Comparison of ENCODE assay signal across 8 mouse cellular contexts in genomic region chr15:83099533-83100331, GRCm38 (mm10). TPM values are rescaled to one million over a fixed set of nuclear protein-coding genes. Genes with fewer than 3 reads are reported as not detected.
DNase-seq lines count a peak whose midpoint lies in the region; ATAC-seq and TF ChIP-seq lines count a peak whose summit lies in the region.

No protein-coding gene starts in this region.

- no peak for TF ChIP-seq POLR2A in olfactory bulb, adult 2 months (IDR thresholded peaks at IDR 0.05; ENCODE audit: insufficient read depth, low read depth, low read length)

- H3K9me3 ChIP-seq in heart, embryonic 14.5 days (ENCODE audit: control insufficient read depth, low read length): no peaks in the 10 kb centered on the region
- no peaks in the 10 kb centered on the region for H3K9me3 ChIP-seq in kidney, postnatal 0 days (replicated peaks; ENCODE audit: low read length)
- no peaks in the 10 kb centered on the region for H3K9me3 ChIP-seq in lung, embryonic 16.5 days (ENCODE audit: control insufficient read depth, low read length)

- H3K27ac ChIP-seq in heart, embryonic 14.5 days (replicated peaks in 1 of 2; ENCODE audit: control insufficient read depth in 1 of 2, insufficient read depth in 1 of 2, low read depth in 2 of 2, low read length in 2 of 2): peak overlapping the region; percentile 48 to 81
- peak overlapping the region; percentile 76; the same call in 1 of the 2 replicates for H3K27ac ChIP-seq in kidney, postnatal 0 days
- peak overlapping the region; percentile 71 for H3K27ac ChIP-seq in lung, embryonic 16.5 days (ENCODE audit: low read length)
- H3K27ac ChIP-seq in olfactory bulb, adult 2 months (ENCODE audit: insufficient read depth, low read depth, low read length): no peak overlapping the region

- H3K4me1 ChIP-seq in heart, embryonic 14.5 days (ENCODE audit: control insufficient read depth in 2 of 2, insufficient read depth in 2 of 2, low read length in 2 of 2): peaks cover 9 to 18% of the 10 kb centered on the region in 2 experiments
- peaks cover 8% of the 10 kb centered on the region; the same call in 1 of the 2 replicates for H3K4me1 ChIP-seq in kidney, postnatal 0 days (replicated peaks; ENCODE audit: insufficient read depth, low read length)
- H3K4me1 ChIP-seq in lung, embryonic 16.5 days (replicated peaks; ENCODE audit: control insufficient read depth, insufficient read depth, low read length): peaks cover 14% of the 10 kb centered on the region
- H3K4me1 ChIP-seq in olfactory bulb, adult 2 months (ENCODE audit: control insufficient read depth, insufficient read depth, low read length): peaks cover 14% of the 10 kb centered on the region

- peak; percentile 96 for ATAC-seq in erythroblast, adult 5-6 weeks (replicated peaks; ENCODE audit: low FRiP score, poor library complexity, severe bottlenecking)
- ATAC-seq in heart, embryonic 14.5 days (ENCODE audit: insufficient number of reproducible peaks, insufficient read depth, low FRiP score, low read depth): peak; percentile 84
- ATAC-seq in kidney, postnatal 0 days (replicated peaks; ENCODE audit: low FRiP score, low read depth): peak; percentile 92
- peak; percentile 97 for ATAC-seq in lung, embryonic 16.5 days (ENCODE audit: low read depth)

- peak overlapping the region; percentile 91 for H3K9ac ChIP-seq in heart, embryonic 14.5 days (ENCODE audit: low read length)
- H3K9ac ChIP-seq in kidney, postnatal 0 days (ENCODE audit: low read depth, low read length): peak overlapping the region; percentile 86
- H3K9ac ChIP-seq in lung, embryonic 16.5 days (ENCODE audit: low read length): peak overlapping the region; percentile 95

- peak overlapping the region; percentile 84 for H3K4me2 ChIP-seq in heart, embryonic 14.5 days (ENCODE audit: low read length)
- peak overlapping the region; percentile 93 for H3K4me2 ChIP-seq in kidney, postnatal 0 days (ENCODE audit: low read length)
- H3K4me2 ChIP-seq in lung, embryonic 16.5 days (ENCODE audit: low read depth, low read length): peak overlapping the region; percentile 94

- no peaks in the 10 kb centered on the region for H3K36me3 ChIP-seq in heart, embryonic 14.5 days (ENCODE audit: control insufficient read depth, insufficient read depth, low read length)
- no peaks in the 10 kb centered on the region for H3K36me3 ChIP-seq in kidney, postnatal 0 days (ENCODE audit: insufficient read depth, low read length)
- H3K36me3 ChIP-seq in lung, embryonic 16.5 days (ENCODE audit: control insufficient read depth, insufficient read depth, low read length): no peaks in the 10 kb centered on the region

- peak; percentile 93 for DNase-seq in CD4-positive, CD25-positive, alpha-beta regulatory T cell, adult 2 months (ENCODE audit: low read depth, low spot score)
- peak; percentile 95 for DNase-seq in adrenal gland, adult 8-10 months
- DNase-seq in kidney, postnatal 0 days (ENCODE audit: low spot score): peak; percentile 97
- peak; percentile 84 to 91 for DNase-seq in thymus, postnatal 10 days (ENCODE audit: low spot score in 2 of 2)

- whole genome bisulfite sequencing in heart, embryonic 14.5 days: 3% methylated on average over 31 of the region's 31 CpGs
- WGBS in kidney, postnatal 0 days: 3% methylated on average over 31 of the region's 31 CpGs
- 2% methylated on average over 31 of the region's 31 CpGs for WGBS in lung, embryonic 16.5 days
- WGBS in olfactory bulb, adult 2 months: 24% methylated on average over 31 of the region's 31 CpGs

- H3K27me3 ChIP-seq in heart, embryonic 14.5 days (ENCODE audit: control insufficient read depth, insufficient read depth, low read length): no peaks in the 10 kb centered on the region
- no peaks in the 10 kb centered on the region for H3K27me3 ChIP-seq in kidney, postnatal 0 days (ENCODE audit: insufficient read depth, low read length)
- no peaks in the 10 kb centered on the region for H3K27me3 ChIP-seq in lung, embryonic 16.5 days (ENCODE audit: control insufficient read depth, insufficient read depth, low read depth, low read length)

- TF ChIP-seq CTCF in kidney, postnatal 0 days (IDR thresholded peaks at IDR 0.05; ENCODE audit: low read depth): no peak
- no peak for TF ChIP-seq CTCF in olfactory bulb, adult 2 months (IDR thresholded peaks at IDR 0.05; ENCODE audit: insufficient read depth, low read depth, low read length)

- peak overlapping the region; percentile 65 to 68 for H3K4me3 ChIP-seq in heart, embryonic 14.5 days (ENCODE audit: control insufficient read depth in 1 of 2, insufficient read depth in 1 of 2, low read depth in 1 of 2, low read length in 2 of 2)
- peak overlapping the region; percentile 60 for H3K4me3 ChIP-seq in kidney, postnatal 0 days (replicated peaks; ENCODE audit: low read depth, low read length)
- peak overlapping the region; percentile 79 for H3K4me3 ChIP-seq in lung, embryonic 16.5 days (ENCODE audit: low read length)
- peak overlapping the region; percentile 43 for H3K4me3 ChIP-seq in olfactory bulb, adult 2 months (ENCODE audit: insufficient read depth, low read depth, low read length)

RNA-seq across cellular contexts. Expression of gene Serhl, which starts 10.4 kb away (rescaled TPM):
- 10 to 100 TPM; 42.1 to 73.7 (median 60.6) TPM for total RNA-seq in adrenal gland, adult 8-10 months (2022)
- 14.2 and 18.3 TPM in 2 replicates for total RNA-seq in erythroblast, adult 5-6 weeks (2015; ENCODE audit: low replicate concordance)
- total RNA-seq in erythroblast, adult 5-6 weeks (2017; ENCODE audit: low replicate concordance): 7.0 and 19.4 TPM in 2 replicates
- polyA plus RNA-seq in heart, embryonic 14.5 days (2014; fragmentation: Nextera tagmentation; extraction: Ambion mirVana): 63.9 and 80.1 TPM in 2 replicates
- 76.5 and 83.5 TPM in 2 replicates for polyA plus RNA-seq in kidney, postnatal 0 days (2015; fragmentation: Nextera tagmentation; extraction: Ambion mirVana)
- 69.4 and 70.8 TPM in 2 replicates for polyA plus RNA-seq in lung, embryonic 16.5 days (2015; fragmentation: Nextera tagmentation; extraction: Ambion mirVana)
- not detected in 2 replicates for polyA plus RNA-seq in olfactory bulb, adult 2 months (2012; ENCODE audit: insufficient read depth, insufficient read length, low replicate concordance, missing spikeins)

RNA-seq across cellular contexts. Expression of gene Rrp7a, which starts 22.9 kb away (rescaled TPM):
- total RNA-seq in adrenal gland, adult 8-10 months (2022): 100 to 1,000 TPM; 100 to 115 (median 102) TPM
- total RNA-seq in erythroblast, adult 5-6 weeks (2015; ENCODE audit: low replicate concordance): 3.3 and 13.0 TPM in 2 replicates
- 9.1 and 30.8 TPM in 2 replicates for total RNA-seq in erythroblast, adult 5-6 weeks (2017; ENCODE audit: low replicate concordance)
- 33.7 and 33.9 TPM in 2 replicates for polyA plus RNA-seq in heart, embryonic 14.5 days (2014; fragmentation: Nextera tagmentation; extraction: Ambion mirVana)
- 52.9 and 56.2 TPM in 2 replicates for polyA plus RNA-seq in kidney, postnatal 0 days (2015; fragmentation: Nextera tagmentation; extraction: Ambion mirVana)
- polyA plus RNA-seq in lung, embryonic 16.5 days (2015; fragmentation: Nextera tagmentation; extraction: Ambion mirVana): 62.9 and 66.2 TPM in 2 replicates
- not detected in 2 replicates for polyA plus RNA-seq in olfactory bulb, adult 2 months (2012; ENCODE audit: insufficient read depth, insufficient read length, low replicate concordance, missing spikeins)

RNA-seq across cellular contexts. Expression of gene Poldip3, which starts 49.5 kb away (rescaled TPM):
- 100 to 1,000 TPM; 105 to 127 (median 117) TPM for total RNA-seq in adrenal gland, adult 8-10 months (2022)
- total RNA-seq in erythroblast, adult 5-6 weeks (2015; ENCODE audit: low replicate concordance): 27.4 and 35.7 TPM in 2 replicates
- total RNA-seq in erythroblast, adult 5-6 weeks (2017; ENCODE audit: low replicate concordance): 52.5 and 62.3 TPM in 2 replicates
- 76.9 and 79.2 TPM in 2 replicates for polyA plus RNA-seq in heart, embryonic 14.5 days (2014; fragmentation: Nextera tagmentation; extraction: Ambion mirVana)
- polyA plus RNA-seq in kidney, postnatal 0 days (2015; fragmentation: Nextera tagmentation; extraction: Ambion mirVana): 88.6 and 101 TPM in 2 replicates
- polyA plus RNA-seq in lung, embryonic 16.5 days (2015; fragmentation: Nextera tagmentation; extraction: Ambion mirVana): 137 TPM in 2 replicates
- polyA plus RNA-seq in olfactory bulb, adult 2 months (2012; ENCODE audit: insufficient read depth, insufficient read length, low replicate concordance, missing spikeins): not detected in 2 replicates

Comparison
In these comparisons a context has a peak if more than half of its experiments do, and no peak if none do; other contexts are left out.
1. RNA of gene Serhl, which starts 10.4 kb away (polyA plus RNA-seq): 76.5 to 83.5 TPM in kidney, postnatal 0 days, 63.9 to 80.1 TPM in heart, embryonic 14.5 days and 69.4 to 70.8 TPM in lung, embryonic 16.5 days; not detected in olfactory bulb, adult 2 months; every median in the first group is over 10 times any median in the second.
2. Peak in every context shown above with its lines, with median percentiles within 50 percentile points of each other: DNase-seq, ATAC-seq, H3K4me2 ChIP-seq, H3K4me3 ChIP-seq and H3K9ac ChIP-seq.